Mouse (Mus musculus) adrenal gland, adult 2 months (tissue): ENCODE measurements at regions not wholly inside any gene's neighbourhood (a gene's known extent, or its start where the extent isn't known, plus 50 kb on each side); places are given as distances from the start of the nearest gene placed in this dataset.

Experiments used
- DNase-seq: peaks from one replicate; pipeline ENCODE4 v3.0.0; 2021

GRCm38 (mm10) chr1:22222836-22223235, 261.1 kb upstream of the Kcnq5 start:
- DNase-seq: no peak

DNA sequence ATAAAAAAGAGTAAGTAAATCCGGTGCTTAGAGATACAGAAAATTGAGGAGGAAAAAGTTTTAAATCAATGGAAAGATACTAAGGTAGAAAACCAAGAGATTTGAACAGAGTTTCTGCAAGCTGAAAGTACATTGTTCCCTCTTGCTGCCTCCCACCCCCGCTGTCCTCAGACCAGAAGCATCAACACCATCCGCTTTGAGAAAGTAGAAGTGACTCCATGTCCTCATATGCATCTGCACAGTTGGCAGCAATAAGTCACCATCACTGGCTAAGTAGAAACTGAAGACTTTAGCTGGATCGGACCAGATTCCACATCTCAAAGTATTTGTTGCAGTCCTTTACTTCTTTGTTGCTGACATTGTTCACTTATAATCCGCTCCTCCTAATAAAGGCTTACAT, 250.1 kb upstream of the Kcnq5 start:
- no peak for DNase-seq

- no peak for DNase-seq
Measured at GRCm38 (mm10) chr1:22211232-22211631, 249.5 kb upstream of the Kcnq5 start.

- no peak for DNase-seq
Measured at GRCm38 (mm10) chr1:22210621-22211020, 248.9 kb upstream of the Kcnq5 start.

DNA sequence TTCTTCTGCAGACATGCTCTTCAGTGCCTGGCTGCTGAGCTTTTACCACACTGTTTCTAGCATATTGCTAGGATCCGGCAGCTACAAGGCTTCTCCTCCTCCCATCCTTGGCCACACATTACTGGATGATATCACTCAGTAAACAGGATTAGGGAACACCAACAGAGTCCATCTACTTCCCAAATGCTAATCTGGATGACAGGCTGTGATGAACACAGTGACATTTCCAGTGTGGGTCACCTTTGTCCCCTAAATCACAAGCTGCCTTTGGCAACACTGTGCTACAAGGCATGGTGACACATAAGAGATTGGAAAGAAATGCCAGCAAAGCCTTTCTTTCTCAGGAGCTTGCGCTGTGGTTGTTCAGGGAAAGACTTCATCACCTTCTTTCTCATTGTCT, 246.5 kb upstream of the Kcnq5 start:
- no peak for DNase-seq

GRCm38 (mm10) chr1:22206935-22207334, 245.2 kb upstream of the Kcnq5 start:
- no peak for DNase-seq

DNA sequence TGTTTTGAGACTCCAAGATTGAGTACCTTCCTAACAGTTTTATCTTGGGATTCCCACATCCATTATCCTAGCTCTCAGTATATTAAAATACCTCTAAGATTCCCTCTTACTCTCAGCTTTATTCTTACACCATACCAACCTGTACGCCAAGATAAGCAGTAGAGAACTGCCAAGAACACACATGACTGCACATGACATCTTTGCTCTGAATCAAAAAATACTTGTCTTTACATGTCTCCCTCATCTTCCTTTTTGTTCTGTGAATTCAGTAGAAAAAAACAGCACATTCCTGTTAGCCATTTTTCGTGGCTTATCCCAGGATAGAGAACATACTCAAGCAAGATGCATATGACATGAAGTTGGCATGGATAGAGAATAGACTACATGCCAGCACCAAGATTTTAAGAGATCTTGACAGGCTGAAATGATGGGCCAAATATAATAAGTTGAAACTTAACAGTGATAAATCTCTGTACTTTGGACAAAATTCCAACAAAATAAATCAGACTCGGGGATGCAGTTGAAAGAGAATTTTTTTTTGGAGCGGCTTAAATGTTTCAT, 206.0 kb upstream of the Kcnq5 start:
- DNase-seq: no peak

- DNase-seq: no peak
Measured at GRCm38 (mm10) chr1:22136571-22137122, 174.9 kb upstream of the Kcnq5 start.

- no peak for DNase-seq
Measured at GRCm38 (mm10) chr1:22118266-22118772, 156.6 kb upstream of the Kcnq5 start.

DNA sequence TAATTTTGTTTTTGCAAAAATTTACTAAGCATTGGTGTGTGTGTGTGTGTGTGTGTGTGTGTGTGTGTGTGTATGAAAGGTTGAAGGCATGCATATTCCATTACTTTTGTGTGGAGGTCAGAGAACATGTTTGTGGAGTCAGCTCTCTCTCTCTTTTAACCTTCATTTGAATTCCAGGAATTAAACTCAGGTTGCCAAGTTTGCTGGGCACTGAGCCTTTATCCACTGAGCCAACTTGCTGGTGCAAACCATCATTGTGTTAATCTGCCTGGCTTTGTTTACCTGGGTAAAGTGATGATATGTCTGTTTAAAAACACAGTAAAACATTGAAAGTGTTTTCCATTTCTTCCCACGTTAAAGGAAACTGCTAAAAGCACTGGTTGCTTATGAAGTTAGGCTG, 154.7 kb upstream of the Kcnq5 start:
- peak; percentile 2 for DNase-seq

DNA sequence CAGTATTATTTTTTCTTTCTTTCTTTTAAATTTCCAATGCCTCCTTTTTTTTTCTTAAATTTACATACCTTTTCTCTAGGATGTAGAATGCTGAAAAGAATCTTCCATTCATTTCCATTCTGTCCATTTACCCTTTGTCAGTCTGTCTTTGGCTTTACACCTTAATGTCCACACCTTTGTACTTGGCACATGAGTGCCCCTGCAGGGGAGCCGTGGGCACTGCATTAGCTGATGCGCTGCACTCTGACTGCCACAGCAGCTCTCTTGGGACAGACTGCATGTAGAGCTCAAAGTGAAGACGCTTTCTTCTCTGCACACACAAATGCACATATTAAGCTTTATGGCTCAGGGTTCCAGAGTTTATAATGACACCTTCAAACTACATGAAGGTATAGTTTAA, 143.8 kb upstream of the Kcnq5 start:
- DNase-seq: no peak

- no peak for DNase-seq
Measured at GRCm38 (mm10) chr1:22071405-22072117, 109.8 kb upstream of the Kcnq5 start.

- DNase-seq: no peak
Measured at GRCm38 (mm10) chr1:22070028-22070427, 108.3 kb upstream of the Kcnq5 start.
